Mouse (Mus musculus) right cerebral cortex, adult 2 months (tissue): ENCODE data around the gene Grsf1.
A peak's percentile ranks its signal among the peaks of the same experiment; 100 is the strongest.

Experiments used
- DNase-seq, 2 experiments: peaks; one replicate each; pipeline ENCODE4 v3.0.0; 2021 to 2022; ENCODE audit warnings: low spot score in 2 of 2

The Grsf1 gene

GRCm38 (mm10) chr5:88688583-88689187 lies 12.7 kb upstream of the Grsf1 start:
- no peak for DNase-seq

- no peak for DNase-seq
These were observed 12.0 kb upstream of the Grsf1 start for GRCm38 (mm10) chr5:88687996-88688406.

- no peak for DNase-seq
These were observed 9.9 kb upstream of the Grsf1 start for GRCm38 (mm10) chr5:88685745-88686299.

GRCm38 (mm10) chr5:88685306-88685705 lies 9.3 kb upstream of the Grsf1 start:
- DNase-seq, result no peak

GRCm38 (mm10) chr5:88684226-88684625 lies 8.3 kb upstream of the Grsf1 start:
- no peak for DNase-seq

- no peak for DNase-seq
These were observed 7.7 kb upstream of the Grsf1 start for GRCm38 (mm10) chr5:88683706-88684105.

GRCm38 (mm10) chr5:88680567-88680966 lies 4.6 kb upstream of the Grsf1 start:
- DNase-seq, result no peak

- no peak for DNase-seq
These were observed 3.4 kb upstream of the Grsf1 start for GRCm38 (mm10) chr5:88679341-88679740.

GRCm38 (mm10) chr5:88678929-88679328 lies 3.0 kb upstream of the Grsf1 start:
- DNase-seq, result no peak

GRCm38 (mm10) chr5:88674703-88675442 lies 1.1 kb downstream of the Grsf1 start:
- peak in 1 of 2 experiments; percentile 32 for DNase-seq

GRCm38 (mm10) chr5:88663875-88664274 lies 12.1 kb downstream of the Grsf1 start:
- no peak for DNase-seq

- DNase-seq, result no peak
These were observed 12.8 kb downstream of the Grsf1 start for GRCm38 (mm10) chr5:88663151-88663550.

- DNase-seq, result no peak
These were observed 18.1 kb downstream of the Grsf1 start for GRCm38 (mm10) chr5:88657868-88658267.

- no peak for DNase-seq
These were observed 23.4 kb downstream of the Grsf1 start for GRCm38 (mm10) chr5:88652589-88652988.

- DNase-seq, result no peak
These were observed 26.5 kb downstream of the Grsf1 start for GRCm38 (mm10) chr5:88649250-88650173.

GRCm38 (mm10) chr5:88645405-88645804 lies 30.6 kb downstream of the Grsf1 start:
- DNase-seq, result no peak

- DNase-seq, result no peak
These were observed 31.1 kb downstream of the Grsf1 start for GRCm38 (mm10) chr5:88644901-88645300.

GRCm38 (mm10) chr5:88643491-88643890 lies 32.5 kb downstream of the Grsf1 start:
- no peak for DNase-seq

- no peak for DNase-seq
These were observed 33.2 kb downstream of the Grsf1 start for GRCm38 (mm10) chr5:88642786-88643185.

- DNase-seq, result no peak
These were observed 41.9 kb downstream of the Grsf1 start for GRCm38 (mm10) chr5:88634076-88634475.

GRCm38 (mm10) chr5:88632463-88632862 lies 43.5 kb downstream of the Grsf1 start:
- no peak for DNase-seq

GRCm38 (mm10) chr5:88631545-88631944 lies 44.4 kb downstream of the Grsf1 start:
- no peak for DNase-seq
